Mouse (Mus musculus) adrenal gland, adult 2 months (tissue): ENCODE data around the gene Zfp580. TPM values are rescaled to one million over a fixed set of nuclear protein-coding genes. Genes with fewer than 3 reads are reported as not detected.
"Not testable (repeated sequence)": the region's sequence is repeated elsewhere in the genome, so short reads cannot be mapped to it uniquely, and the experiment has no call there.

Experiments used
- DNase-seq: peaks from one replicate; pipeline ENCODE4 v3.0.0; 2021
- polyA plus RNA-seq: library from polyadenylated mRNA; depleted of rRNA; stranded (reverse); fragments of >200 nt; gene quantifications from 2 replicates; pipeline ENCODE4 v1.2.3, GENCODE M21; 2012
- total RNA-seq, 2 experiments: library from RNA; stranded (reverse); gene quantifications; 2 replicates each; pipeline ENCODE4 v1.2.3; 2021

The Zfp580 gene
- total and polyA plus RNA-seq, 3 experiments = 5.6 to 46.5 (median 10.4) TPM

- DNase-seq = no peak
Observed at GRCm38 (mm10) chr7:5062360-5063001, 11.1 kb downstream of the Zfp580 start.

GRCm38 (mm10) chr7:5064886-5065285 lies 13.5 kb downstream of the Zfp580 start:
- DNase-seq = no peak

DNA sequence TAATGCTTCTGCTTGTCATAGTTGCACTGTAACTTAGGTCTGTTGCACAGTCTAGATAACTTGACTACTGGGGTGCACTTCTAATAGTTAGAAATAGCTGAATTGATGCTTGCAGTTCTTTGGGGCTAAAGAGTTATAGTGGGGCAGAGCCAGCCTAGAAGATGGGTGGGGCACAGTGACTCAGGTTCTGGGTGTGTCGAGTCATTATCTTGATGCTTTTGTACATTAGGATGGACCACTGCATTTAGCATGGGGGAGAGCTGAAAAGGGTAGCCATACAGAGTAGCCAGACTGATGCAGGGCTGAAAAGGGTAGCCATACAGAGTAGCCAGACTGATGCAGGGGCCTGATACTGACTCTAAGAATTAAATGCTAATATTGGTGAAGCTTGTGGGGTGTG lies 22.2 kb downstream of the Zfp580 start:
- no peak for DNase-seq

GRCm38 (mm10) chr7:5074984-5075383 lies 23.6 kb downstream of the Zfp580 start:
- DNase-seq = no peak

DNA sequence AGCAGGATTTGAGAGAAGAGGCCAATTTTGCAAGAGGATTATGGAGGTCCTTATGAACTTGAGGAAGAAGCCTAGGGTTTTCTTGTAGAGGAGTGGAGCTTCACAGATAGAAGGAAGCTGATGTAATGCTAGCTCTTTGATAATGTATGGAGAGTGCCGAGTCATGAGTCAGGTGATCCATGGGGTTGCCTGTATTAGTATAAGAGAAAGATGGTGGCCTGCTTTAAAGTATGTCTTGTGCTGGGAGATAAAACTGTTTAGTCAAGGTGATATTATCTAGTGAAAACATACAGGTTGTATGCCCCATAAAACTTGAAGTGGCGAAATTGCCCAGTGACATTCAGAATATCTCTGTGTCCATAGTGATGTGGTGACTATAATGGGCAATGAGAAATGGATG lies 25.6 kb downstream of the Zfp580 start:
- no peak for DNase-seq

DNA sequence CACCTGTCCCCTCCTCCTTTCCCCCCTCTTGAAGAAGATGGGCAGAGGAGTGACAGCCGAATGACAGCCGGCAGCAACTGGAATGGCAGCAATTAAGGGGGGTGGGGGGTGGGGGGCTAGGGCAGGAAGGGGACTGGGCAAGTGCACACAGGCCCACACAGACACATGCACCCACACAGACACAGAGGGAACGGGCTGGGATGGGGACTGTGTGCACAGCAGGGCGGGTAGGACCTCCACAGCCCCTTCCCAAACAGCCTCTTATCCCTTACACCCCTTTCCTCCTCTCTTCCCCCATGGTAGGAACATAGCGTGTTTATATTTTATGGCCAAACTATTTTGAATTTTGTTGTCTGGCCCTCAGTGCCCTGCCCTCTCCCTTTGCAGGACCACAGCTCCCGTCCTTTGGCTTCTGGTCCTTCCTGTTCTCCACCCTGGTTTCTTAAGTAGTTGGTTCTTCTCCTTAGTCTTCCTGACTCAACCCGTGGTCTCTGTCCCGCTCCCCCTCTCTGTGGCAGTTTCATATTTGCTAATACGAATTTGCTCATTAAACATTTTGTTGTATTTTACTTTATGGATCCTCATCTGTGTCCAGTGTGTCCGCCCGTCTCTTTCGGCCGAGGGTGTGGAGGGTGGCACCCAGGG lies 28.1 kb downstream of the Zfp580 start:
- not testable (repeated sequence) for DNase-seq

DNA sequence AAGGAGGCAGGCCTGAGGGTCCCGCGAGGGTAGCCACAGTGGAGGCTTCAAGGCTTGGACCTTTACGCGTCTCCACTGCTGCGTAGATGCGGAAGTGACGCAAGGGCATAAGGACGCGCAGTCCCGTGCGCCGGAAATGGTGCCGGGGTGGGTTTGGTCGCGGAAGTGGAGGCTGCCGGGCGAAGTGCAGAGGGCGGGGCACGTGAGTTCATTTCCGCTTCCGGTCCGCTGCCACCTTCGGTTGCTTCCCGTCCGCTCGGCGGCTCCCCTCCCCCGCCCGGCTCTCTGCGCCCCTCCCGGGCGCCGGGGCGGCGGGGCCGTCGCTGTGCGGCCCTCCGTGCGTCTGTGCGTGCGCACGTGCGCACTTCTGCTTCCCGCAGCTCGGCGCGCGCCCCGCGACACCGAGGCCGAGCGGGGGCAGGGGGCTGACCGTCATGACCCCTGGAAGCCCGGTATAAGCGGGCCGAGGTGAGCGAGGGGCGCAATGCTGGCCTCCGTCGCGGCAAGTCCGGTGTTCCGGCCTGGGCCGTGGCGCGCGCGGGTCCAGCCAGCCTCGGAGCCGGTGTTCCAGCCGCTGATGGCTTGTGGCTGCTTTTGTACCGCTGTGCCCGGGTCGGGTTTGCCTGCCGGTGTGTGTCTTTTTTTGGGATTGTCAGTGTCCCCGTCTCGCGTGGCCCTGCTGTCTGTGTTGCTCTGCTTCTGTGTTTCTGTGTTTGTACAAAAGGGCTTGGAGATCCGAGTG lies 28.8 kb downstream of the Zfp580 start, which contains the start of gene Epn1:
Epn1 (plus strand) TSS at position 226 of the 742 bp plus-strand sequence.
- DNase-seq = peak; percentile 97

DNA sequence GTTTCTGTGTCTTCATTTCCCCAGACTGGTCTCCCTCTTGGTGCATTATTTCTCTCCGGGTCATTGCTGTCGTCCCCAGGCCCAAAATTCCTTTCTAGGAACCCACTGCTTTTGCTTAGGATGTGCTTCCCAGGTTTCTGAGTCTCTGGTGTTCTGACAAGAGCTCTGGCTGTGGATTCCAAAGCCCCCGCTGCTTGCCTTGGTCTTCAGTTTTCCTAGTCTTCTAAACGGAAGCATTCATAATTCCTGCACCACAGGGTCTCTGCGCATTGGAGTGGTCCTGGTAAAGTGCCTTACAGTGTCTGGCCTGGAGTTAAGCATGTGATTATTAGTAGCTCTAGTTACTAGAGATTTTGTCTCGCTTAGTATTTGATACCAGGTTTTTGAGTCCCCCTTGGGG lies 29.5 kb downstream of the Zfp580 start:
- no peak for DNase-seq

DNA sequence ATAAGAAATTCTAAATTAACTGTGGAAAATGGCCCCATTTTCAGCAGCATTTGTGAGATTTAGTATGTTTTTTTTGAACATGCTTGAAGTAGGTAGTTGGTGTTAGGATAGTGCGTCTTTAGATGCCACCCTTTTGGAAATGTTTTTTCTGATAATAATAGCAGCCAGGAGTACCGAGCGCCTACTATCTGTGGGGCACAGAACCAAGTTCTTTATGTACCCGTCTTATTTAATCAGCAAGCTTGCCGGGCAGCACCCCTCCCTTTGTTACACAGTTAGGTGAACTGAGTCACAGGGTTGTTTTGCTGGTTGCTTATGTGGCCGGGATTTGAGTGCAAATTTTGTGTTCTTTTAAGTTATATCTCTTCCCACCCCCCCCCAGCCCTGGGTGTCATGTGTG lies 29.9 kb downstream of the Zfp580 start:
- DNase-seq = no peak

- no peak for DNase-seq
Observed at GRCm38 (mm10) chr7:5081939-5082338, 30.6 kb downstream of the Zfp580 start.

GRCm38 (mm10) chr7:5083325-5084105 lies 32.2 kb downstream of the Zfp580 start:
- no peak for DNase-seq

DNA sequence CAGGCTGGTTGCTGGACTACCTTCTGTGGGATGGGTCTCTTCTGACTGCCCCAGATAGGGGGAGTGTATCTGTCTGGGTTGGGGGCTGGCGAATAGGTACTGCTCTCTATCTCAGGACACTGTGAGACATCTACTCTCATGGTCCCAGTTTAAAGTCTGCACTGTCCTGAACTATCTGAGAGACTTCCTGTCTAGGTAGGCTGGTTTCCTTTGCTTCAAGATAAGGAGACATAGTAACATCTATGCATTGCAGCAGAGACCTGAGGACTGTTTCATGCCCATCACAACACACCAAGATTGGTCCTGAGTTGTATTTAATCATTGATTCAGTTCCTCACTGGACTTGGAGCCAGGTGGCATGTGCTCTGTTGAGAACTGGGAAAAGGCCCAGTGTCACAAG lies 34.2 kb downstream of the Zfp580 start:
- DNase-seq = no peak

GRCm38 (mm10) chr7:5086921-5087440 lies 35.6 kb downstream of the Zfp580 start:
- DNase-seq = no peak

- no peak for DNase-seq
Observed at GRCm38 (mm10) chr7:5087886-5088285, 36.5 kb downstream of the Zfp580 start.

DNA sequence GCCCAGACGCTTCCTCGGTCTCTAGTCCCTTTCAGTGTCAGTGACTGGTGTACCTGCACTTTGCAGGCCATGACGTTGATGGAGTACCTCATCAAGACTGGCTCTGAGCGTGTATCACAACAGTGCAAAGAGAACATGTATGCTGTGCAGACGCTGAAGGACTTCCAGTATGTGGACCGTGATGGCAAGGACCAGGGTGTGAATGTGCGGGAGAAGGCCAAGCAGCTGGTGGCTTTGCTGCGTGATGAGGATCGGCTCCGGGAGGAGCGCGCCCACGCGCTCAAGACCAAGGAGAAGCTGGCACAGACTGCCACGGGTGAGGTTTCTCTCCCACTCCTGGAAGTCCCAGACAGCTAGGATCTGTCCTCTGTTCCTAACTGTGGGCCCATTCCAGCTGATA lies 38.5 kb downstream of the Zfp580 start:
- DNase-seq = no peak

- peak; percentile 60 for DNase-seq
Observed at GRCm38 (mm10) chr7:5091008-5091728, 39.8 kb downstream of the Zfp580 start.

GRCm38 (mm10) chr7:5092381-5092780 lies 41.0 kb downstream of the Zfp580 start:
- DNase-seq = no peak

DNA sequence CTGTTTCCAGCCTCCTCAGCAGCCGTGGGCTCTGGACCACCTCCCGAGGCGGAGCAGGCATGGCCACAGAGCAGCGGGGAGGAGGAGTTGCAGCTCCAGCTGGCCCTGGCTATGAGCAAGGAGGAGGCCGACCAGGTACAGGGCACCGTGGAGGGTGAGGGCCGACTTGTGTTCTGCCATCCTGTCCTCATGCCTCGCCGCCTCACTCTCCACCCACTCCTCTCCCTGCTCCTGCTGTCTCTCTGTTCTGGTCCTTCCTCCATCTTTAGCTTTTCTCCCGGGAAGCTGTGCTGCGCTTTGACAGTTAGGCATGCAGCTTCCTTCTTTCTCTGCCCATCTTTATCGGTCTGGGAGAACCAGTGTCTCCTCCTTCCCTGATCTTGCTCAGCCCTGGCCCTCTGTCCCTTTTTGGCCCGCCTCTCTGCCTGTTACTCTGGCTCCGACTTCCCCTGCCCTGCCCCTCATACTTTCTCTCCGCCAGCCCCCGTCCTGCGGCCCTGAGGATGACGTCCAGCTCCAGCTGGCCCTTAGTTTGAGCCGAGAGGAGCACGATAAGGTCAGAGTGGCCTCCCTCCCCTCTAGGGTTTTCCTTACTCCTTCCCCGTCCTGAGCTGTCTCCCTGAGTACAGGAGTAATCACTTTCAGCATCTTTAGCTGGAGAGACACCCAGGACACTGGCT lies 41.6 kb downstream of the Zfp580 start:
- no peak for DNase-seq

DNA sequence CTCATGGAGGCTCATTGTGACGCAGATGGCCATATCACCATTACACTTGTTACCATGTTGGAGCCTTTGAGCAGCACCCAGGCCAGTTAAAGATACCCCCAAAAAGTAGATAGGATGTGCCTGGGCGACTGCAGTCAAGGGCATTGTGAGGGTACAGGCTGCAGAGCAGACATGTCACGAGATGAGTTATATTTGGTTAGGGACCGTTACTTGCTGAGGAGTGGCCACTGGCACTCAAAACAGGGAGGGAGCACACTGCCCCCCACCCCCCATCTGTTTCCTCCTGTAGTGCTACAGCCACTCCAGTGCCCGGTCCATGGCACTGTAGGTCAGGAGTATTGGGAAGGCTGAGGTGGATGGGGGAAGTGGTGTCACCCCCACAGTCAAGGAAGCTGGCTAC lies 47.4 kb downstream of the Zfp580 start:
- DNase-seq = no peak

DNA sequence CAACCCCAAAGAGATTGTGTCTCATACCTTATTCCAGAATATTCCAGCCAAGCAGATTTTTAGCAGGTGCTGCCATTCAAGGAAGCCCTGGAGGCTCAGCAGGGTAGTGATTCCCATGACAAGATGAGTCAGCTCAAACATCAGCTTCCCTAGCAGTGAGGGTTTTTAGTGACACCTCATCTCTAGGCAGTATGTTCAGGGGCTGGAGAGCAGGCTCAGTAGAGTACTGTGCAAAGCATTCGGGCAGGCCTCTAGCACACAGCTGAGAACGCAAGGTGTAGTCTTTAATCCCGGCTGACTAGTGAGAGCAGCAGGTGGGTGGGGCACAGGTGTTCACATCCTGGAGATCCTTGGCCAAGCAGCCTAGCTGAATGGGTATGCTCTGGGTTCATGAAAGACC lies 48.5 kb downstream of the Zfp580 start:
- DNase-seq = no peak
